Mouse (Mus musculus) MEL-GATA-1-ER (cell line): ENCODE results near the gene Mib2.
"Not testable (repeated sequence)": the region's sequence is repeated elsewhere in the genome, so short reads cannot be mapped to it uniquely, and the experiment has no call there.

ENCODE experiments used
- DNase-seq: peaks from one replicate; pipeline ENCODE4 v3.0.0-alpha.2; 2012; ENCODE audit warnings: low read depth; ENCODE audit errors: extremely low read depth

Mib2 gene

DNA sequence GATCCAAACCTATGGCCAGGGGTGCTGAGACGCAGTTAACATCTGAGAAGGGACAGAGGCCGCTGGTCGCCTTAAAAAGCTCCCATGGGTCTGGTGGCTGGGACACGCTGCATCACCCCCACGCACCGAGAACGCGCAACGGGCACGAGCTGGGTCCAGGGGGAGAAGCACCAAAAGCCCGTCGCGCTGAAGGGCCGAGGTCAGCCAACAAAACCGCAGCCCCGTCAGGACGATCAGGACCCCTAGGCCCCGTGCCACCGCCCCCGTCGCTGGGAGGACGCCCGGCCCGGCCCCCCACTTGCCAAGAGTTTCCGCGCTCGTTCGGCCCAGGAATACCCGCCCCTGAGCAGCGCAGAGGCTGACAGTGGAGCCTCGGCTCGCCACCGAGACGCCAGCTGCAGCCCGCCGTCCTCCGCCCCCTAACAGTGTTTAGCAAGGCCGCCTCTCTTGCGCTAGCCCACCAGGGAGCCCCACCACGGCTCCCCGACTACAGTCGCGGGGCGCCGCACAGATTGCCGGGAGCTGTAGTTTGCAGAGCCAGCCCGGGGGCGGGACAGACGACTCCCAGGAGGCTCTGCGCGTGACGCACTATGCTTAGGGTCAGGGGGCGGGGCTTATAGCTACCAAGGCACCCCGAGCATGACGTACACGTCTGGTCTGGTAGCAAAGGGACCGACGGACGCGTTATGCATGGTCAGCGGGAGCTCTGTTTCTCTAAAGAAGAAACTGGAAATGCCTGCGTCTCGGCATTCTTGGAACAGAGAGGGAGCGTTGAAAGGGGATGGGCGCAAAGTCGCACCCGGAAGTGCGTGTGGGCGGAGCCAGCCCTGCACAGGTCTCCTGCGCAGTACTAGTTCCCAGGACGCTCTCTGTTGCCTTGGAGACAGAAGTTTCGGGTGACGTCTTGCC lies at the start of gene Mib2:
TSS of gene Mib2 (minus strand) at position 510 of the 909 bp plus-strand sequence.
- peak; percentile 84 for DNase-seq

DNA sequence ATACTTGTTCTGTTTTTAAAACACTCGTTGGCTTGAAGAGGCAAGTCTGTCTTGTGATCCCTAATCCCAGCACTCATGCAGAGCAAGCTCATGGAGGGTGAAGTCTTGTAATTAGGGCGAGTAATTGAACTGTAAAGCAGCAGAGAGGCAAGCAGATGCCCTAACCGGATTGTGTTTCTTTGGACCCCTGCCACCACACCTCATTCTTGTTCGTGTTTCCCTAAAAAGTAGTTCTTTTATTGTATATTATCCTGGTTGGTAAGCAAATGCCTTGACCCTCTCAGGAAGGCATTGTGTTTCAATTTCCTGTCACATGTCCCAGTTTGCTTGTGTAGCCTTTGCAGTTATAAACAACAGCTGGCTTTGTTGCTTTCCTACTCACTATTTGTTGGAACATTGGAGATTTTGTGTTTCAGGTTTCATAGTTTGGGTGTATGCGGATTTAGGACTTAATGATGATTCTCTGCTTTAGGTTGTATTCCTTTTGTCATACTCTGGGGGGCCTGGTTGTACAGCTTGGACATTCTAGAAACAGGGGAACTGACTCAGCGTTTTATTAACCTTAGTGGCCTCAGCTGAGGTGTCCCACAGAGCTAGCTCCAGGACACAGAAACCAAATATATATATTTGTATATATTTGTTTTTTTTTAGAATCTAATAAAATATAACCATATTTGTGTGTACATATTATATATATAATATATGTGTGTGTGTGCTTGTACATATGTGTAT lies 41.7 kb upstream of the Mib2 start:
- DNase-seq = no peak

DNA sequence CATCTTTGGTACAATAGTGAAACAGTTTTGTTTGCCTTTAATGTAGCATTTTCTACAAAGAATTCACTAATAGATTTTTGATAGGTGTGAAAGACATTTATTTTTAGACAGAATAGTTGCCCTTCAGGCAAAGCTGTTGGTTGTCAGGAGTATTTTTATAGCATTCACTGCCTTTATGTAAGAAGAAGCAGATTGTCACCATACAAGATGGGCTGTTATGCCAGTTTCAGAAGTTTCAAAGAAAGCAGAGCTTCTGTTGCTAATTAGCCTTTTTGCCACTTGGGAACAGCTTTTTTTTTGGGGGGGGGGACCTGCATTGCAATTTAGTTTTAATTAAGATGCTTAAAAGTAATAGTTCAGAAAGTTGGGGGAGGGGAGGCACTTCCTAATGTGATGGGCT lies 40.0 kb upstream of the Mib2 start:
- no peak for DNase-seq

DNA sequence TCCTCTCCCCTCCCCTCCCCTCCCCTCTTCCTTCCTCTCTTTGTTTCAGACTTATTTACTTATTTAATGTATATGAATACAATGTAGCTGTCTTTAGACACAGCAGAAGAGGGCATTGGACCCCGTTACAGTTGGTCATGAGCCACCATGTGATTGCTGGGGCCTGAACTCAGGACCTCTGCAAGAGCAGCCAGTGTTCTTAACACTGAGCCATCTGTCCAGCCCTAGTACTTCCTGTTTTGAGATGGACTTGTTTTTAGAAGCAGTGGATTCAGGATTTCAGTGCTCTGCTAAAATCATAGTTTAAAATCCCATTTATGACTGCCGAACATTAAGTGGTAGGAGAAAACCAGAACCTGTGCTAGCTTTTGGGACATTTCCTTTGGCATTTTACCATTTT lies 39.6 kb upstream of the Mib2 start:
- DNase-seq = no peak

DNA sequence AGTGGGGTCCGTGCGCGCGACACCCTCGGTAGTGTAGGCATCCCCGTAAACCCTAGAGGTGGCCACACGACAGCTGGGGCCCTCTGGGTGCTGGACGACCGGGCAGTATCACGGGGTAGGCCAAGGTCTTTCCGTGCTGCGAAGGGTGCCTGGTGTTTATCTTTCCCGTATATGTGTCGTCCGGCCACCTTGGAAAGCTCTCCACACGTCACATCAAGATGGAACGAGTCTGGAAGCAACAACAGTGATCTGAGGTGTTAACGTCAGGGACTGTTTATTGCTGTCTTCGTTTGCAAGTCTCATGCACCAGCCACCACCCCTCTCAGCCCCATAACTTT lies 36.6 kb upstream of the Mib2 start:
- DNase-seq = no peak

DNA sequence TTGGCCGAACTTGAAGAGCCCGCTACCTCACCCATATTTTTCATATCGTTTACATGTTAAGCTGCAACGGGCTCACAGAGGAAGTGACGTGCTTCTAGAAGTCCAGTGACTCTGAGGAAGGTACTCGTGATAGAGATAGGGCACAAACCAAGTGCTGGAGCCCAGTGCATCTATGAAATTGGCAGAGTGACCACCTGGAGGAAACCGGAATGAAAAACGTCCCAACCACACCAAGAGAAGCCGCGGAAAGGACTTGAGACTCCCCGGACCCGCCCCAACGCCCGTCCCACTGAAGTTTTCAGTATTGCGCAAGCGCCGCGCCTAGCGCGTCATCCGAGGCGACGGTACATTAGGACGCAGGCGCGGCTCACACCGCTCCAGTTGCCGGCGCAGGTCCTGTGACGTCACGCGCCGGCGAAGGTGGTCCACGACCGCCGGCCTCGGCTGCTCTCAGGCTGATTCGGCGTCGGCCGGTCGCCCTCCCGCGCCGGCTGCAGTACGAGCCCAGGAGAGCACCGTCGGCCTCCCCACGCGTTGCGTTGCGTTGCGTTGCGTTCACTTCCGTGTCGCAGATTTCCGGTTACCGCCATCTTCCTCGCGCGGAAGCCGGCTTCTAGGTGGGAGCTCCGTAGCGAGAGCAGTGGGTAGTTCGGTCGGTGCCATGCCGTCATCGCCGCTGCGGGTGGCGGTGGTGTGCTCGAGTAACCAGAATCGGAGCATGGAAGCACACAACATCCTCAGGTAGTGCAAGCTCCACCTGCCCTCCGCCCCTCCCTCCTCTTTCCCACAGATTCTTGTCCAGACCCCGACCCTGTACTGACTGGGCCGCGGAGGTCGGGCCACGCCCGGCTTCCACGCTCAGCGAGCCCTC lies 36.0 kb upstream of the Mib2 start, which contains the start of gene Ssu72:
TSS of gene Ssu72 (plus strand) at position 80 of the 871 bp plus-strand sequence.
- peak; percentile 88 for DNase-seq

DNA sequence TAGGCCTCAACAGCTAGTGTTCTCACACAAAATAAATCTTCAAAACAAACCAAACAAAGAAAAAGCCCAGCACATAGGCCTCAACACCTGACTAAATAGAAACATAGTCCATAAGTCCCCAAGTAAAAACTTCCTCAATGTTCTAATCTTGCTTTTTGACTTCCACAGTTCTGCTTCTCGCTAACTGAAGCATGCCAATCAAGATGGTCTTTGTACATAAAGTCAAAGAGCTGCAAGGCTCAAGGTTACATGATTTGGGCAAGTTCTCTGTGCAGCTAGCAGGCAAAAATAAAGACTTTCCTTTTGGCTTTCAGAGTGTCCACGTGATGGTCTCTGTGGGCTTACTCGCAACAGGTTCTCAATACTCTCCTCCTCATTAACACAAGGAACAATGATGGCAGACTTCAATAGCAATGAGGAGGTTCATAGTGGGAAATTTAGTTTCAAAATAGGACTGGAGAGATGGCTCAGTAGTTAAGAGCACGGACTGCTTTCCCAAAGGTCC lies 34.5 kb upstream of the Mib2 start:
- no peak for DNase-seq

DNA sequence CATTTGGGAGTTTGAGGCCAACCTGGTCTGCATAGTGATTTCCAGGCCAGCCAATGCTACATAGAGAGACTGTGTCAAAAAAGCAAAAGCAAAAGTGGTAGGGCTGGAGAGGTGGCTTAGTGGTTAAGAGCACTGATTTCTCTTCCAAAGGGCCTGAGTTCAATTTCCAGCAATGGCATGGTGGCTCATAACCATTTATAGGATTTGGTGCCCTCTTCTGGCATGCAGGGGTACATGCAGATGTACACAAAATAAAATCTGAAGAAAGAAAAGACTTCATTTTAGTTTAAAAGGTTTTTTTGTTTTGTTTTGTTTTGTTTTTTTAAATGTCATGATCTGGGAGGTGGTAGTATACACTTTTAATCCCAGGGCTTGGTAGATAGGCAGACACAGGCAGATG lies 31.4 kb upstream of the Mib2 start:
- DNase-seq = no peak

DNA sequence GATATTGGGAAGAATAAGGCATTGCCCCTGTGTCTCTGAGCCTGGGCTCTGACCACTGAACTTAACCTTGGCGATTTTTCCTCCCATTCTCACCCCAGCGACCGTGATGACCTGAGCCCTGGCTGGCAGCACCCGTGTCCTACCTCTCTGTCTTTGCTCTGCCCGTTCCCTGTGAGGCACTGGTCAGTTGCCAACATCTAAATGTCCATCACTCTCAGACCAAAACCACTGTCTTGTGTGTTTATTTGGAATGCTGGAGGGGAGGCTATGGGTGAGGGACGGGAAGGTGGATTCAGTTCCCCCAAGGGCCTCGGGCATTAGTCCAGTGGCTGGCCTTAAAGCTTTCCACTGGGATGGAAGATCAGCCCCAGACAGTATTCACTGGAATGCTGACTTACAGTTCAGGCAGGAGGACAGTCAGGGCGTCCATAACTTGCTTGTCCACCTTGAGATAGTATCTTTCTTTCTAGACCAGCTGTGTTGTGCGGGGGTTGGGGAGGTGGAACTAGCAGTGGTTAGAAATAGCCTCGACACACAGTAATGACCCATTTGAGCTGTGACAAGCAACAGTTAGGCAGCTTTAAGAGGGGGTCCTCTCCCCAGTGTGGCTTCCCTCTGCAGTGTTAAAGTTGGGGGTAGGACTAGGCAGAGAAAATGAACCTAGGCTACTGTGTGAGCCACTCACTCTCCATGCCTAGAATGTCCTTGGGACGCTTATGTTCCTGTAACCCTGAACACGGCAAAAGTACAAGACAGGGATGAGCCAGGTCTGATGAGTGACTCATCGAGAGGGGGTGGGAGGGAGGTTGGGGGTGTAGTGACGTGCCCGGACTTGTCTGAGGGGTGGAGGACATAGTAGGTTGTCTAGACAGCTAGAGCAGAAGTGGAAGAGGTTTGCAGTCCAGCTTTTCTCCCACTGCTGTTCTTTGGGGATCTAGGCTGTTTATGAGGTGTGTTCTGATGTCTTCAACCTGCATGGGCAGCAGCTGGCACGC lies 27.6 kb upstream of the Mib2 start:
- no peak for DNase-seq

DNA sequence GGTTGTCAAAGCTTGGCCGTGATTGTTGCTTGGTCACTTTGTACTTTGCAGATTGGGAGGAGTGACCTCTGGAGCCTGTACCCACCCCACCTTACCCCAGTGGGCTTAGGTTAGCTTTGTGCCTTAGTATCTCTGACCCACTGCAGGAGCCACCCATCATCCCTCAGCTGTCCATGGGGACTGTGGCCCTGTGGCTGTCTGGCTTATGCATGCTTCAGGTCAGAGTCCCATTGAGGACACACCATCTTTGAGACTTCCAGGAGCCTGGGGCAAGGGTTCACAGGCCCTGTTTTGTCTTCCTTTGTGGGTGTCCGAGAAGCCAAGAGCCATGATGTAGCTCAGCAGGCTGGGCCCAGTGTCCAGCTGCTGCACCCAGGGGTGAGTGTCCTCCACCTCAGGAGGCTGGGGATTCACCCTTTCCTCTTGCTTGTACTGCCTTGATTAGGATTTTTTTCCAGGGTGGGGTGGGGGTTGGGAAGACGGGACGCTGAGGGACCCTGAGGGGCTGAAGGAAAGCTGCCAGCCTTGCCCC lies 26.6 kb upstream of the Mib2 start:
- no peak for DNase-seq

DNA sequence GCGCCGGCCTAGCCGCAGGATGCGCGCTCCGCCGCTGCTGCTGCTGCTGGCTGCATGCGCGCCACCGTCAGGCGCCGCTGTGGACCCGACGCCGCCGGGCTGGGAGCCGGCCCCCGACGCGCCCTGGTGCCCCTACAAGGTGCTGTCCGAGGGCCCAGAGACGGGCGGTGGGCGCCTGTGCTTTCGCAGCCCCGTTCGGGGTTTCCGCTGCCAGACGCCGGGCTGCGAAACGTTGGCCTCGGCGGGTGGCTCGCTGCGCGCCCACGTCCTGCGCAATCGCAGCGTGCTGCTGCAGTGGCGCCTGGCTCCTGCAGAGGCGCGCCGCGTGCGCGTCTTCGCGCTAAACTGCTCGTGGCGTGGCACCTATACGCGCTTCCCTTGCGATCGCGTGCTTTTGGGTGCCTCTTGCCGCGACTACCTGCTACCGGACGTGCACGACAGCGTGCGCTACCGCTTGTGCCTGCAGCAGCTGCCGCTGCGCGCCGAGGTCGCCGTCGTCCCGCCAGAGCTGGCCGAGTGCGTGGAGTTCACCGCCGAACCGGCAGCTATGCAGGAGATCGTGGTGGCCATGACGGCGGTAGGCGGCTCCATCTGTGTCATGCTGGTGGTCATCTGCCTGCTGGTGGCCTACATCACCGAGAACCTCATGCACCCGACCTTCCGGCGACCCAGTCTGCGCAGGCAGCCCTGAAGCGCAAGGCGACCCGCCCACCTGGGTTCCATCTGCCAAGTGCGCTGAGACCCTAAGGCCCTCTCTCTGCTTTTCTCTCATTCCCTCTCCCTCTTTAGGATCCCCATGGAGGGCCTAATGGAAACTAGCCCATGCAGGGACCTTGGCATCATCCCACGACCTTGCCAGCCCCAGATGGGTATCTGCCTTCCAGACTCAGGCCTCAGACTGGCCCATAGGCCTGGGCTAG lies 25.7 kb upstream of the Mib2 start:
- no peak for DNase-seq

DNA sequence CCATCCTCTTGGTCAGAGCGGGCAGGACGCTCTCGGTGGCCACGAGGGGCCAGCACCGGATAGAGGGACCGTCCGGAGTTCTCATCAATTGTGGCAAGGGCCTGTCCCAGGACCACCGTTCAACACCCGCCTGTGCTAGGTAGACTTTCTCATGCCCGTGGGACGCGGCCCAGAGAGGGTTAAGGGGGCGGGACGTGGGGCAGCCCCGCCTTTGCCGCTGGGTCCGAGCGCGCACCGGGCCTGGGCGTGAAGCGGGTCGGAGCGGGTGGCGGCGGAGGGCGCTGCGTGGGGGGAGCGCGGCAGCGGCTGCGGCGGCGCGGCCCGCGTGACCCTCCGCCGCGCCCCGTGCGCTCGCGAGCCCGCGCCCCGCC lies 25.1 kb upstream of the Mib2 start, which contains the start of gene Fndc10:
TSS of gene Fndc10 (plus strand) at position 232 of the 371 bp plus-strand sequence.
- no peak for DNase-seq

DNA sequence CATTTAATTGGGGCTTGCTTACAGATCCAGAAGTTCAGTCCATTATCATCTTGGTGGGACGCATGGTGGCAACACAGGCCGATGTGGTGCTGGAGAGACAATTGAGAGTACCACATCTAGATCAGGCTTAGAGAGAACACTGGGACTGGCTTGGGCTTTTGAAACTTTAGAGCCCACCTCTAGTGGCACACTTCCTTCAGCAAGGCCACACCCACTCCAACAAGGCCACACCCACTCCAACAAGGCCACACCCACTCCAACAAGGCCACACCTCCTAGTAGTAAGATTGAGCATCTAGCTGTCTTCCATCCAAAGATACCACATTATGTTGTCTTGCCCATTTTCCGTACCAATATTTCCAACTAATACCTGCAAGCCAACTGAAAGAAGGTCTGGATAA lies 23.4 kb upstream of the Mib2 start:
- no peak for DNase-seq

DNA sequence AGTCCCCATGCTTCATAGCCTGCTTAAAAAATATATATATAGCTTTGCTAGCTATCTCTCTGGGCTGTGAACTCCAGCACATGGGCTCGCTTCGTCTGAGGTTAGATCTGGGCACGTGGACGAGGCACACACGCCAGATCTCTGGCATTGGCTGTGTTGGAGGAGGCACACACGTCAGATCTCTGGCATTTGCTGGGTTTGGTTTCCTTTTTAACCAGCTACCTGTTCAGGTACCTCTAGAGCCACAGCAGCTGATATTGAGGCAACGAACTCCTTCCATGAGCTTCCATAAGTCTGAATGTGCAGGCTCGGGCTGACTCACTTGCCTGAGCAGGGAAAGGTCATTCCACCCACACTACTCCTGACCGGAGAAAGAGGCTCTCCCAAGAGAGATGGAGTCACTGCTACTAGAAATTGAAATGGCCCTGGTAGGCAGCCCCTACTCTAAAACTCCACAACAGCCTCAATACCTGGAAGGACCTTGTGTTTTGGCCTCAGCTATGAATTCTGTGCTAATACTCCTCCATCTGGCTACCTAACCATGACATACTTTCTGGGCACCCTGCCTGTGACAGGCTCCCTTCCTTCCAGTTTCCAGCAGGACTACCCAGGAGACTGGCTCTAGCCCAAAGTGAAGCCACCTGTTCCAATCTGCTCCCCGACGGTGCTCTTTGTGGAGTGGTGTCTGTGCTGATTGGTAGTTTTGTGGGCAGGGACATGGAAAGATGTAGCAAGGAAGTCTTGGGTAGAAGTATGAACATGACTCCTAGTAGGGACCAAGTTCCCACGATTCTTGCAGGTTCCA lies 21.8 kb upstream of the Mib2 start:
- DNase-seq = no peak

DNA sequence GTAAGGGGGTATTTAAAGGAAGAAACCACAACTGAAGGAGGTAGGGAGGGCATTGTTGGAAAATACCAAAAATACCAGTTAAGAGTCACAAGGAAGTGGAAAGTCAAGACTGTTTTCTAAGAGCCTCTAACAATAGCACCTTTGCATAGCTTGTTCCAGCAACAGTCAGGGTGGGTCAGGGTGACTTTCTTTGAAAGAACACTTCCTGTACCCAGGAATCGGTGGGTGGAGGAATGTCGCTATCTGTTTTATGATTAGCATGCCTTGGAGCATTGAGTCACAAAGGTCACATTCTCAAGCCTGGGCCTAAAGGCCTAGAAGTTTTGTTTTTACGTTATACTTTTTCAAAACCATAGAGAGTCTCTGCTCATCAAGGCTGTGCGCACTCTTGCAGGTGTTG lies 18.8 kb upstream of the Mib2 start:
- DNase-seq = not testable (repeated sequence)

DNA sequence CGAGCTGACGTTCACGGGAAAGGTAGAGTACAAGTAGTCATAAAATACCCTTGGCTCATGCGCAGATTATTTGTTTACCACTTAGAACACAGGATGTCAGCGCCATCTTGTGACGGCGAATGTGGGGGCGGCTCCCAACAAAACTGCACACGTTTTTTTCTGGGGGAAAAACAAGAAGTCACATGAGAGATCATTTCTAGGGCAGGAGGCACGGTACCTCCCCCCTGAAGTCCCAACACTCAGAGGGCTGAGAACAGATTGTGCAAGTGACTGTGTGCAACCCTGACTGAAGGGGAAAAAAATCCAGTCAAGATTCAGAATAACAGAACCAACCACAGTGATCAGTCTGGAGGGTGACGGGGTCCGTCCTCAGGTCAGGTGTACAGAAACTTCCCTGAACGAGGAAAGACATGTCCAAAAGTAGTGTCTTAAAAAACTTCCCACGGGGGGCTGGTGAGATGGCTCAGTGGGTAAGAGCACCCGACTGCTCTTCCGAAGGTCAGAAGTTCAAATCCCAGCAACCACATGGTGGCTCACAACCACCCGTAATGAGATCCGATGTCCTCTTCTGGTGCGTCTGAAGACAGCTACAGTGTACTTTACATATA lies 14.8 kb upstream of the Mib2 start:
- peak; percentile 73 for DNase-seq

DNA sequence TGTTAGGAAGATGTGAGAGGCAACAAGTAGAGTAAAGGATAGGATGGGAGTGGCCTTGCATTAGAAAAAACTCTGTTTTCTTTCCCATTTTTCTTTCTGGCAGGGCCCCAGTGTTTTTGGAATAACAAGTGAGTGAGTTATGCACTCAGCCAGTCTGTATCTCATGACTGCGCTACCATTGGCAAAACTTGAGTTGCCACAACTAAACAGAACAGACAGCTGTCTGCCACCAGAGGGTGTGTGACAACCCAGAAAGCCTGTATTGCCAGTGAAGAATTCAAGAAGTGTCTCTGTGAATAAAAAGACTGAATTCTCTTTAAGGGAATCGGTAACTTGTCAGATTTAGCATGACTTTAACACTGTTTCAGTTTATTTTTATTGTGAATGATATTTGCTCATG lies 7.0 kb upstream of the Mib2 start:
- no peak for DNase-seq

DNA sequence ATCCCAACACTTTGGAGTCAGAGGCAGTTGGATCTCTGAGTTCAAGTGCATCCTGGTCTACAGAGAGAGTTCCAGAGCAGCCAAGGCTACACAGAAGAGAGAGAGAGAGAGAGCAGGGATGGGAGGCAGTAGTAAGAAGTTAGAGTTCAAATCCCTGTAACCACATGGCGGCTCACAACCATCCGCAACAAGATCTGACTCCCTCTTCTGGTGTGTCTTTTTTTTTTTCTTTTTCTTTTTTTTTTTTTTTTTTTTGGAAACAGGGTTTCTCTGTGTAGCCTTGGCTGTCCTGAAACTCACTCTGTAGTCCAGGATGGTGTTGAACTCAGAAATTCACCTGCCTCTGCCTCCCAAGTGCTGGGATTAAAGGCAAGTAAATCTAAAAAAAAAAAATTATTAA lies 3.1 kb upstream of the Mib2 start:
- no peak for DNase-seq
